Mouse (Mus musculus): Measurements from ENCODE around the gene Tspan4.

DNA sequence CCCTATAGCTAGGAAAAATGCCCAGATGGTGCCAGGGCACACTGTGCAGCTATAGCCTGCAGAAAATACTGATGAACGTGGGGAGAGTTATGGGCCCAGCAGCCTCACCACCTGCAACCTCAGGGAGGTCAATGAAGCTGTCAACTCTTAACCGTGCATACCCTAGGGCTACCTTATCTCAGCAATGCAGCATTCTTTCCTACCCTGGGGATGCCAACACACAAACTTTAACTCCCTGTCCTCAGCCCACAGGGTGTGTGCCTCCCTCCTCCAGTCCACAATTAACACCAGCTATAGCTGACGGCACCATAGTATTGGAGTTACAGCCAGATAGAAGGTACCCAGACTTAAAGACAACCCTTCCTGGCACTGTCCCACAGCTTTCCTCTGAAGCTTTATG lies 43.9 kb downstream of the Tspan4 start:
- no peak for TF ChIP-seq CTCF (IDR thresholded peaks at IDR 0.05; ENCODE audit: low read depth)
- TF ChIP-seq EP300 (IDR thresholded peaks at IDR 0.05; ENCODE audit: low read depth), result no peak; the same call in 1 of the 2 replicates

Data from liver, embryonic 14.5 days (tissue).